Mouse (Mus musculus) heart, adult 9 months (tissue): ENCODE data around the gene Gm4027.
"Not testable (repeated sequence)": the region's sequence is repeated elsewhere in the genome, so short reads cannot be mapped to it uniquely, and the experiment has no call there.

ENCODE experiments used
- DNase-seq, 2 experiments: peaks; one replicate each; pipeline ENCODE4 v3.0.0; 2022; ENCODE audit warnings: low spot score in 2 of 2

Gene Gm4027

GRCm38 (mm10) chr12:87618569-87618968 lies at the start of gene Gm4027:
TSS of gene Gm4027 (plus strand) at chr12:87618869.
- DNase-seq = not testable (repeated sequence)

GRCm38 (mm10) chr12:87601388-87601787 lies 17.3 kb upstream of the Gm4027 start:
- DNase-seq = not testable (repeated sequence)

GRCm38 (mm10) chr12:87602388-87602787 lies 16.3 kb upstream of the Gm4027 start, which contains the start of gene Oog1:
TSS of gene Oog1 (plus strand) at chr12:87602688.
- not testable (repeated sequence) for DNase-seq

GRCm38 (mm10) chr12:87644520-87644919 lies 25.9 kb downstream of the Gm4027 start, which contains the start of gene Gm16381:
TSS of gene Gm16381 (minus strand) at chr12:87644620.
- DNase-seq = not testable (repeated sequence)

GRCm38 (mm10) chr12:87652916-87653703 lies 34.4 kb downstream of the Gm4027 start:
- not testable (repeated sequence) for DNase-seq
